Mouse (Mus musculus) lung, adult 18-20 months (tissue): ENCODE results near the gene Apon.
"Not testable (repeated sequence)": the region's sequence is repeated elsewhere in the genome, so short reads cannot be mapped to it uniquely, and the experiment has no call there.

Source experiments
- DNase-seq, 2 experiments: peaks; one replicate each; pipeline ENCODE4 v3.0.0; 2022; ENCODE audit warnings: mixed read lengths in 2 of 2

The Apon gene

GRCm38 (mm10) chr10:128278158-128278557 lies 24.3 kb downstream of the Apon start:
- no peak for DNase-seq

- no peak for DNase-seq
These were observed 27.0 kb downstream of the Apon start for GRCm38 (mm10) chr10:128280943-128281342.

- no peak for DNase-seq
These were observed 27.8 kb downstream of the Apon start for GRCm38 (mm10) chr10:128281682-128282081.

GRCm38 (mm10) chr10:128282886-128283450 lies 29.1 kb downstream of the Apon start:
- DNase-seq, result no peak

GRCm38 (mm10) chr10:128283604-128284579 lies 30.0 kb downstream of the Apon start:
- peak; percentile 42 to 61 for DNase-seq

GRCm38 (mm10) chr10:128290594-128290993 lies 36.7 kb downstream of the Apon start:
- DNase-seq, result not testable (repeated sequence)

- no peak for DNase-seq
These were observed 42.6 kb downstream of the Apon start for GRCm38 (mm10) chr10:128296370-128297090.

- DNase-seq, result no peak
These were observed 43.3 kb downstream of the Apon start for GRCm38 (mm10) chr10:128297221-128297620.

- DNase-seq, result no peak
These were observed 43.7 kb downstream of the Apon start for GRCm38 (mm10) chr10:128297622-128298021.

GRCm38 (mm10) chr10:128298243-128298642 lies 44.3 kb downstream of the Apon start:
- no peak for DNase-seq

- DNase-seq, result no peak
These were observed 44.8 kb downstream of the Apon start, which contains the start of gene Il23a for GRCm38 (mm10) chr10:128298702-128299171. Gene Il23a, minus strand, starts transcription at chr10:128298752.

GRCm38 (mm10) chr10:128302357-128302756 lies 48.5 kb downstream of the Apon start:
- no peak for DNase-seq

GRCm38 (mm10) chr10:128302785-128303125 lies 48.9 kb downstream of the Apon start:
- DNase-seq, result no peak

GRCm38 (mm10) chr10:128303126-128304021 lies 49.5 kb downstream of the Apon start, which contains the start of gene Pan2:
Gene Pan2, plus strand, starts transcription at chr10:128303335.
- DNase-seq, result peak; percentile 100
